Mouse (Mus musculus) megakaryocyte, embryonic 14.5 days (primary cell): ENCODE results near the gene Stk35. TPM values are rescaled to one million over a fixed set of nuclear protein-coding genes. Genes with fewer than 3 reads are reported as not detected.

Source experiments
- H3K27me3 ChIP-seq: replicated peaks from 2 replicates; pipeline ENCODE3; 2012; ENCODE audit warnings: inconsistent platforms
- H3K36me3 ChIP-seq: replicated peaks from 2 replicates; pipeline ENCODE3; 2012; ENCODE audit warnings: low read length, inconsistent platforms, mixed read lengths
- H3K4me1 ChIP-seq: 2 replicates; pipeline ENCODE4 v1.6.1; 2012; ENCODE audit warnings: inconsistent platforms
- H3K4me3 ChIP-seq: replicated peaks from 2 replicates; pipeline ENCODE3; 2012; ENCODE audit warnings: moderate library complexity, mild to moderate bottlenecking, inconsistent platforms
- H3K9me3 ChIP-seq: 2 replicates; pipeline ENCODE4 v1.6.1; 2012; ENCODE audit warnings: inconsistent platforms
- FLI1 ChIP-seq: IDR thresholded peaks from 2 replicates; pipeline ENCODE4 v1.6.1; 2012; ENCODE audit warnings: low read length, inconsistent platforms, mixed read lengths
- GATA1 ChIP-seq: IDR thresholded peaks from 3 replicates; pipeline ENCODE4 v1.6.1; 2012; ENCODE audit warnings: mixed read lengths, low read length, inconsistent platforms, borderline replicate concordance
- polyA plus RNA-seq: library from polyadenylated mRNA; stranded (reverse); fragments of >175 nt; gene quantifications from 2 replicates; pipeline ENCODE4 v1.2.3, GENCODE M21; 2012; ENCODE audit warnings: low replicate concordance; ENCODE audit not compliant: insufficient read depth

The Stk35 gene
- polyA plus RNA-seq, 1 experiment = 4.7 TPM

DNA sequence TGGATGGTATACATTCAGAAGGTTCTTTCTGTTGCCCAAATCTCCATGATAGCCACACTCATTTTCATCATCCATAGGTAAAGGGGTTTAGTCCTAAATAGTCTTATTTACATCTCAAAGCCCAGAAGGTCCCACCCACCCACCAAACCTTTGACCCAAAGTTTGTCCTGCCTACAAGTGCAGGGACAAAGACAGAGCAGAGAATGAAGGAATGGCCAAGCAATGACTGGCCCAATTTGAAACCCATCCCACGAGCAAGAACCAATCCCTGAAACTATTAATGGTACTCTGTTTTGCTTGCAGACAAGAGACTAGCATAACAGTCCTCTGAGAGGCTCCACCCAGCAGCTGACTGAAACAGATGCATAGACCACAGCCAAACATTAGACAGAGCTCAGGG, 81.6 kb downstream of the Stk35 start:
- Histone ChIP-seq H3K27me3 (peaks cover 15% of the 10 kb centered on the region), H3K9me3 (peaks cover 8% of the 10 kb centered on the region), H3K4me1 (peaks cover 6% of the 10 kb centered on the region; the same call in 1 of the 2 replicates), H3K4me3 (no peak overlapping the region), H3K36me3 (no peaks in the 10 kb centered on the region)
- TF ChIP-seq FLI1 = no peak
- TF ChIP-seq GATA1 = no peak

Other genes with a start within 250 kb of the Stk35 start
- 9.9 and 60.3 TPM in 2 replicates for gene Sirpa, start 207.7 kb upstream of the Stk35 start, polyA plus RNA-seq
- gene Pdyn, start 100.7 kb upstream of the Stk35 start, polyA plus RNA-seq = not detected in 2 replicates
- gene Tgm3, start 211.8 kb downstream of the Stk35 start, polyA plus RNA-seq = not detected in 2 replicates